Mouse (Mus musculus) limb, embryonic 10.5 days (tissue): ENCODE results near the gene Elovl4. TPM values are rescaled to one million over a fixed set of nuclear protein-coding genes. Genes with fewer than 3 reads are reported as not detected.

Source experiments
- DNase-seq: peaks from one replicate; pipeline ENCODE4 v3.0.0-alpha.2; 2017; ENCODE audit warnings: low spot score
- H3K27ac ChIP-seq: fragments of 300-500 bp; sonication (generic); 2 replicates; pipeline ENCODE4 v1.5.1; 2016; ENCODE audit warnings: mild to moderate bottlenecking
- H3K27me3 ChIP-seq: fragments of 300-500 bp; sonication (generic); 2 replicates; pipeline ENCODE4 v1.6.1; 2016; ENCODE audit warnings: low read depth, mild to moderate bottlenecking; ENCODE audit not compliant: poor library complexity, severe bottlenecking
- H3K36me3 ChIP-seq: fragments of 300-500 bp; sonication (generic); 2 replicates; pipeline ENCODE4 v1.6.1; 2016; ENCODE audit warnings: mild to moderate bottlenecking, moderate library complexity
- H3K4me1 ChIP-seq: fragments of 300-500 bp; sonication (generic); 2 replicates; pipeline ENCODE4 v1.6.1; 2016
- H3K4me3 ChIP-seq: fragments of 300-500 bp; sonication (generic); 2 replicates; pipeline ENCODE4 v1.5.1; 2016; ENCODE audit warnings: mild to moderate bottlenecking, moderate library complexity
- H3K9me3 ChIP-seq: fragments of 300-500 bp; sonication (generic); replicated peaks from 2 replicates; pipeline ENCODE4 v1.6.1; 2016; ENCODE audit warnings: mild to moderate bottlenecking
- WGBS: fragments of 180-500 bp; shearing (Covaris S2); methylation state at CpG from one replicate; pipeline ENCODE4 v1.1.7; 2016; 5-methylcytosine and 5-hydroxymethylcytosine counted together
- polyA plus RNA-seq: library from polyadenylated mRNA; unstranded; fragments of >200 nt; fragmentation: Nextera tagmentation; extraction: Ambion mirVana; gene quantifications from 2 replicates; pipeline ENCODE4 v1.2.1, GENCODE M21; 2016

Elovl4 gene
- polyA plus RNA-seq, 1 experiment from 2014 or later: 18.4 TPM

- Histone ChIP-seq H3K9me3 (no peaks in the 10 kb centered on the region), H3K27me3 (no peaks in the 10 kb centered on the region), H3K4me1 (peaks cover 5% of the 10 kb centered on the region; the same call in 1 of the 2 replicates), H3K36me3 (no peaks in the 10 kb centered on the region), H3K27ac (no peak overlapping the region), H3K4me3 (no peak overlapping the region)
- 85% methylated on average over 8 of the region's 8 CpGs for WGBS
- DNase-seq: no peak
Observed at GRCm38 (mm10) chr9:83797898-83798297, 8.2 kb downstream of the Elovl4 start.

- H3K36me3 ChIP-seq: no peaks in the 10 kb centered on the region
- no peak overlapping the region for H3K4me3 ChIP-seq
- WGBS: 90% methylated on average over 7 of the region's 7 CpGs
- peaks cover 5% of the 10 kb centered on the region; the same call in 1 of the 2 replicates for H3K4me1 ChIP-seq
- H3K9me3 ChIP-seq: no peaks in the 10 kb centered on the region
- DNase-seq: no peak
- no peak overlapping the region for H3K27ac ChIP-seq
- no peaks in the 10 kb centered on the region for H3K27me3 ChIP-seq
Observed at GRCm38 (mm10) chr9:83796875-83797274, 9.2 kb downstream of the Elovl4 start.

GRCm38 (mm10) chr9:83789326-83789725 is 16.8 kb downstream of the Elovl4 start:
- no peaks in the 10 kb centered on the region for H3K9me3 ChIP-seq
- H3K4me1 ChIP-seq: no peaks in the 10 kb centered on the region
- 95% methylated on average over 6 of the region's 6 CpGs for WGBS
- no peak for DNase-seq
- no peak overlapping the region for H3K4me3 ChIP-seq
- no peaks in the 10 kb centered on the region for H3K27me3 ChIP-seq
- H3K27ac ChIP-seq: no peak overlapping the region
- no peaks in the 10 kb centered on the region for H3K36me3 ChIP-seq

GRCm38 (mm10) chr9:83785501-83785900 is 20.6 kb downstream of the Elovl4 start:
- Histone ChIP-seq H3K4me1 (no peaks in the 10 kb centered on the region), H3K4me3 (no peak overlapping the region), H3K27me3 (no peaks in the 10 kb centered on the region), H3K36me3 (peaks cover 11% of the 10 kb centered on the region; the same call in 1 of the 2 replicates), H3K9me3 (no peaks in the 10 kb centered on the region), H3K27ac (no peak overlapping the region)
- no peak for DNase-seq
- 73% methylated on average over 1 of the region's 1 CpGs for WGBS

- H3K27ac ChIP-seq: no peak overlapping the region
- H3K27me3 ChIP-seq: no peaks in the 10 kb centered on the region
- DNase-seq: no peak
- 90% methylated on average over 9 of the region's 9 CpGs for WGBS
- H3K36me3 ChIP-seq: peaks cover 14% of the 10 kb centered on the region; the same call in 1 of the 2 replicates
- no peak overlapping the region for H3K4me3 ChIP-seq
- H3K4me1 ChIP-seq: no peaks in the 10 kb centered on the region
- no peaks in the 10 kb centered on the region for H3K9me3 ChIP-seq
Observed at GRCm38 (mm10) chr9:83778317-83778960, 27.6 kb downstream of the Elovl4 start.

- H3K27me3 ChIP-seq: no peaks in the 10 kb centered on the region
- no peak overlapping the region for H3K4me3 ChIP-seq
- no peak overlapping the region for H3K27ac ChIP-seq
- H3K9me3 ChIP-seq: no peaks in the 10 kb centered on the region
- no peaks in the 10 kb centered on the region for H3K4me1 ChIP-seq
- DNase-seq: no peak
- no peaks in the 10 kb centered on the region for H3K36me3 ChIP-seq
- WGBS: 93% methylated on average over 4 of the region's 4 CpGs
Observed at GRCm38 (mm10) chr9:83761318-83761717, 44.8 kb downstream of the Elovl4 start.

GRCm38 (mm10) chr9:83731877-83732276 is 74.2 kb downstream of the Elovl4 start:
- H3K36me3 ChIP-seq: no peaks in the 10 kb centered on the region
- H3K4me3 ChIP-seq: no peak overlapping the region
- no peak for DNase-seq
- no peak overlapping the region for H3K27ac ChIP-seq
- WGBS: 82% methylated on average over 2 of the region's 2 CpGs
- no peaks in the 10 kb centered on the region for H3K9me3 ChIP-seq
- H3K27me3 ChIP-seq: peaks cover under 1% of the 10 kb centered on the region; the same call in 1 of the 2 replicates
- H3K4me1 ChIP-seq: 0 out of 2 replicates have a peak, but pooled peaks cover 4% of the 10 kb centered on the region

- Histone ChIP-seq H3K4me3 (no peak overlapping the region), H3K36me3 (no peaks in the 10 kb centered on the region), H3K27ac (no peak overlapping the region), H3K4me1 (0 out of 2 replicates have a peak, but pooled peaks cover 5% of the 10 kb centered on the region), H3K9me3 (no peaks in the 10 kb centered on the region), H3K27me3 (peaks cover 4% of the 10 kb centered on the region; the same call in 1 of the 2 replicates)
- DNase-seq: no peak
- 65% methylated on average over 7 of the region's 7 CpGs for WGBS
Observed at GRCm38 (mm10) chr9:83730836-83731235, 75.2 kb downstream of the Elovl4 start.

Other genes with a start within 250 kb of the Elovl4 start
- gene Ttk, start 28.4 kb upstream of the Elovl4 start, polyA plus RNA-seq: 53.6 and 58.1 TPM in 2 replicates
- 68.6 and 68.7 TPM in 2 replicates for gene Bckdhb, start 118.9 kb upstream of the Elovl4 start, polyA plus RNA-seq